Mouse (Mus musculus) cerebral cortex, adult 2 months (tissue): ENCODE measurements around the gene Ankk1.

Source experiments
- WGBS: fragments of 180-500 bp; shearing (Covaris S2); methylation state at CpG from one replicate; pipeline ENCODE4 v1.1.7; 2018; 5-methylcytosine and 5-hydroxymethylcytosine counted together

The Ankk1 gene

DNA sequence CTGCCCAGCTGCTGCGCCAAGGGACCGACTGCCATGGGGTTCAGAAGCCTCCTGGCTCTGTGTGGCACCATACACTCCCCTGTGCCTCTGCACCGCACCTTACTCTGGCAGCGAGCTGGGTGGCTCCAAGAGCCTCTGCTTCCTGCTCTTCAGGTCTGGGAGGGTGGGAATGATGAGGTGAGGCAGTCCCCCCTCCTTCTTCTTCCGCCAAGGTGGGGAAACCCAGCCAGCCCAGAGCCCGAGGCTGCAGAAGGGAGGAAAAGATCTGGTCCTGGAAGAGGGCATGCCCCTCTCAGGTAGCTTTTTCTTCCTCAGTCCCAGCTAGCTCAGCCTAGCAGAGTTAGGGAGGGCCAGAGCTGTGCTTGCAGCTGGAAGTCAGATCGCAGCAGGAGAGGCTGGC, at the start of gene Ankk1:
TSS of gene Ankk1 (minus strand) at position 101 of the 400 bp plus-strand sequence.
- WGBS, result 84% methylated on average over 7 of the region's 7 CpGs

DNA sequence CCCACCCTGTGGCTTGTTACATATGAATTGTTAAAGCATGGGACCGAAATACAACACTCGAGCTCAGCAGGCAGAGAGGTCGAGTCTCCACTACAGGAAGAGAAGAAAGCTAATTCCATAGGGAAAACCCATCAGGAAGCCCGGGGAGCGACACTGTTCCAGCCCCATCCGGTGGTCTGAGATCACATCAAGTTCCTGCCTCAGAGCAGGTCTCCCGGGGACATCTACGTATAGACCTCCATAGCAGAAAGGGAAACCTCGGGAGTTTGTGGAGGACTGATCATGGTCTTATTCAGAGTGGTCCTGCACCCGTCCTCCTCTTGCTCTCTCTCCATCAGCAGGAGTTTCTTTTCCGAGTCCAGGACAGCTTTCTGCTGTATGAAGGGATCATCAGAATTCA, 45.3 kb upstream of the Ankk1 start:
- WGBS, result 81% methylated on average over 11 of the region's 11 CpGs

DNA sequence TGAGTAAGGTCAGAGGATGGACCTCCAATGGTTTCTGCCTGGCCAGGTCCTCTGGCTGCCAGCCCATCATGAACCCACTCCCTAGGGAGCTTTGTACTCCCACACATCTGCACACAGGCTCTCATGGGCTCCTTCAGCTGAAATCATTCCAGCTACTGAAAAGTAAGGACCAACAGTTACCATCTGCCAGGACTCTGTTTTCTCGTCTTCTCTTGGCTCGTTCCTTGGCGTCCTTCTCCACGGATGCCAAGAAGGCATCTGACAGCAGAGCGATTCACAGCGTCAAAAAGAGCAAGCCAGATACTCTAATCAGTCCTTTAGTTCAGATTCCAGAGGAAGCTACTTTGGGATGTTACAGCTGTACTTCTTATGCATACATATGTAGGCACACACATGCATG, 44.1 kb upstream of the Ankk1 start:
- 34% methylated on average over 6 of the region's 6 CpGs for WGBS

DNA sequence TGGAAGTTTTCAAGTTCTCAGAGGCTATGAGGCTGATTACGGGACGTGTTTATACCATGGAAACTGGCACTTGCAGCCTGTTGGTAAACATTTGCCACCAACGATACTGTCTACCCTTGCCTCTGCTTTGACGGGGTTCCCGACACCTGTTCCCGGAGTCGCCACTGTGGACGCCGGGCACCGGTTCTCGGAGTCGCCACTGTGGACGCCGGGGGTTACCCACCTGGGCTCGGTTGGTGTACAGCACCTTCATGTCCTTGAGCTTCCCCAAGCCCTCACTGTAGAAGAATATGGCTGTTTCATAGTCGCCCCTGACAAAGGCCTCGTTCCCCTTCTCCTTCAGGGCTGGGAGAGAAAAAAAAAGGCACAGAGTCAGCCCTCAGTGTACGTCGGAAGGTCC, 43.2 kb upstream of the Ankk1 start:
- WGBS, result 95% methylated on average over 19 of the region's 19 CpGs

DNA sequence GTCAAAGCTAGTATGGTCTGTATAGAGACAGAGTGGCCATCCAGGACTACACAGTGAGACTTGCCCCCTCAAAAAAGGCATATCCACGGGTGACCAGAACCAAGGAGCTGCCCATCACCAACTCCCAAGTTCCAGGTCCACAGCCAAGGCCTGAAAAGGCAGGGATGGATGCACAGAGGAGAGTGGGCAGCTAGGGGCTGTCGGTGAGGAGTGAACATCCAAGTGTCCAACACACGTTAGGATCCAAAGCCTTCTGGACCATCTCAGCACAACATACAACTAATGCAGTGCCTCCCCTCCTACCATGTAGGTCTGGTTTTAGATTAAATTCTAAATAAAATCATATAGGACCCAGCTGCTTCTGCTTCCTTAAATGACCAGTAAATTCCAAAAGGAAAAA, 29.3 kb upstream of the Ankk1 start:
- 81% methylated on average over 3 of the region's 3 CpGs for WGBS

DNA sequence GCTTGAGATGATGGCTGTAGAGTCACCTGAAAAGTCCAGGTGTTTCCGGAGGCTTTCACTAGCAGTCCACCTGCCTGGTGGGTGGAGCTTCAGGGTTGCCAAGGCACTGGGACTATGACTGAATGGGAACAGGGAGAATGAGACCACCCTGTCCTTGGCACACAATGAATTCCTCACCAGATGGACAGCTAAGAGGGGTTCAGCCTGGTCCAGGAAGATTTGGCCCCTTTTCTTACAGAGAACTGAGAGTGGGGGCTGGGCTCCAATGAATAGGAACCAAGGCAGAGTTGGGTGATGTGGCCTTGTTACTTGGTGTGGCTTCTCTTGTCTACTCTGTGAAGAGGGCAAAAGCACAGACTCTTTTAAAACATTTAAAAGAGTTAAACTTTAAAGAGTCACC, 25.6 kb upstream of the Ankk1 start:
- 100% methylated on average over 1 of the region's 1 CpGs for WGBS

DNA sequence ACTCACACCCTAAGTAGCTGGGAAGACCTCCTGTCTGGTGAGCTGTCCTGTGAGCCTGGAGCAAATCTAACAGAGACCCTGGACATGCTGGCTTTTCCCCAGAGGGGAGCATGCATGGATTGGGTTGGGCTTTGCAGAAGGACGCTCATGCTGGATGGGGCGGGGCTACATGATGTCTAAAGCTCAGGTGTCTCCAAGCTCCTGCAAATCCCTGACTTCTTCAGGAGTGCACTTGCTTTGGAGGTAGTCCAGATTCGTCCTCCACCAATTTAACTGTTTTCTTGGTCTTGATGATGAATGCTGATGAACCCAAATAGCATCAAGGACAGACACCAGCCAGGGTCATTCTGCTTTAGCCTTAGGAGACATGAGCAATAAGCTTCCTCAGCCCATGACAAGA, 23.7 kb upstream of the Ankk1 start:
- WGBS, result 84% methylated on average over 3 of the region's 3 CpGs

DNA sequence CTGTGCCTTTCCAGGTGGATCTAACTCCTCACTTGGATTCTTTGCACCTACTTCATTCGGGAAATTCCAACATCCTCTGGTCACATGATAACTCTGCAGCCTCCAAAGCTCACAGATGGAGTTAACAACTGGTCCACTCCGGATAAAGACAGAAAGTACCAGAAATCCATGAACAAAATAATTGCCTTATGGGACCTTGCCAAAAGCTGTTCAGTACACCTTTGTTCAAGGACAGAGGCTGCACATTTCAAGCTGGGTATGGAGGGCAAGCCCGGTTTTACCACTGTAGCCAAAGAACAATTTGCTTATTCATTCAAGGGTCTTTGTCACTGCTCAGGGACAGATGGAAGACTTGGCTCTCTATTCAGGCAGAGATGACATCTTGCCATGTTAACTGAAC, 15.8 kb upstream of the Ankk1 start:
- WGBS, result 59% methylated on average over 3 of the region's 3 CpGs

DNA sequence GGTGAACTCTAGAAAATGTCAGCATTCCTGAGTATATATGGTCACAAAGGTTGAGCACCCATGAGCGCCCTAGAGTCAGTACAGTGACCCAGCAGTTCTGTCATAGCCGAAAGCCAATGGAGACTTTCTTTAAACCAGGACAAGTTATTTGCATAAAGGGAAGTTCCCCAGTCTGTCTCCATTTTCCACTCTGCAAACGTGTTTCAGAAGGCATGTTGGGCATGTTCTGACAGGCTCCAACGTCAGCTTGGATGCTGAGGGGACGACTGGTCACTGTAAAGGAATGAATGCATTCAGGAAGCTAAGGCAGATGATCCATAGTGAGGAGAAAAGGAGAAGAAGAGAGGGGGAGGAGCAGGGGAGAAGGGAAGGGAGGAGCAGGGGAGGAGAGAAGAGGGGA, 657 bp upstream of the Ankk1 start:
- WGBS, result 76% methylated on average over 5 of the region's 5 CpGs

DNA sequence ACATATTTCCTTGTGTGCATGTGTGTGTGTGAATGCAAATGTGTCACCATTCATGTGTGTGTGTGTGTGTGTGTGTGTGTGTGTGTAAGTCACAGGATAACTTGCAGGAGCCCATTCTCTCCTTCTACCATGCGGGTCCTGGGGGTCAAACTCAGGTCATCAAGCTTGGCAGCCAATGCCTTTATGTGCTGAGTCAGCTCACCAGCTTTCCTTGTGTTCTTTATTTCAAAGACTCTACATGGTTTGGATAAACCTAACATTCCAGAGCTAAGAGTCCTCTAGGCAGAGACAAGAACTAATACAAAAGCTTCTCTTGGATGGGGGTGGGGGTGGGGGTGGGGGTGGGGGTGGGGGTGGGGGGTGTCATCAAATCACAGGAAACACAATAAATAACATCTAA, 1.2 kb downstream of the Ankk1 start:
- WGBS, result 69% methylated on average over 1 of the region's 1 CpGs

DNA sequence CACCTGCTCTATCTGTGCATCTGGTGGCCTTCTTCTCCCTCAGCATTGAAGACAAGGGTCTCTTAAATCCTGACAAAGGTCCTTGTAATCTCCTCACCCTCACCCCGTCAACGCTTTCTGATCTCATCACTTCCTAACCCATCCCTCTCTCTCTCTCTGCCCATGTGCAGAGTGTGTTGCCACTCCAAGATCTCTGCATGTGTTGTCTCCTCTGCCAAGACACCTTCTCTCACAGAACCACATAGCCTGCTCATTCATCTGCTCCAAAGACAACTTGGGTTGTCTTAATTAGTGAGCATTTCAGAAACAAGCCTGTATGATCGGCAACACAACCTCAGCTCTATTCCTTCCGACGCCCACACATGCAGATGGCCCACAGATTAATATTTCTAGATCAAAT, 3.0 kb downstream of the Ankk1 start:
- 85% methylated on average over 5 of the region's 5 CpGs for WGBS

DNA sequence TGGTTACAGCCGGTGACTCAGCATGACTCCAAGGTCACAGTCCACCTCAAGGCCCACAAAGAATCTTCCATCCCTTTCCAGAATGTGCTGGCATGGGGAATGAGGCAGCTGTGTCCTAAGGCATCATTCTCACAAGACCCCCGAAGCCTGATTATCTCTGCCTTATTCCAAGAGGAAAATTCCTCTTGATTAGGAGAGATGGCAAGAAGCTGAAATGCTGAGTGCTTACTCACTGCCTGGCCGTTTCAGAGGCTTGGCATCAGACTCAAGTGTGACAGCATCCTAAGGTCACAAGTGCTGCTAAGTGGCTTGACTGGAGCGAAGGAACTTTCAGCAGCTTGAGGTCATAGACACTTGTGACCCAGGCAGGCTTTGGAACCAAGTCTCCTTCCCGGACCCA, 16.2 kb downstream of the Ankk1 start:
- 86% methylated on average over 5 of the region's 5 CpGs for WGBS

DNA sequence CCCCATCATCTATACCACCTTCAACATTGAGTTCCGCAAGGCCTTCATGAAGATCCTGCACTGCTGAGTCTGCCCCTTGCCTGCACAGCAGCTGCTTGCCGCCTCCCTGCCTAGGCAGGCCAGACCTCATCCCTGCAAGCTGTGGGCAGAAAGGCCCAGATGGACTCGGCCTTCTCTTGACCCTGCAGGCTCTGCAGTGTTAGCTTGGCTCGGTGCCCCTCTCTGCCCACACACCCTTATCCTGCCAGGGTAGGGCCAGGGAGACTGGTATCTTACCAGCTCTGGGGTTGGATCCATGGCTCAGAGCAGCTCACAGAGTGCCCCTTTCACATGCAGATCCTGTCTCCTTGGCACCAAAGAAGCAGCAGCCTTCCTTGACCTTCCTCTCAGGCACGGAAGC, 19.8 kb downstream of the Ankk1 start:
- WGBS, result 88% methylated on average over 5 of the region's 5 CpGs

DNA sequence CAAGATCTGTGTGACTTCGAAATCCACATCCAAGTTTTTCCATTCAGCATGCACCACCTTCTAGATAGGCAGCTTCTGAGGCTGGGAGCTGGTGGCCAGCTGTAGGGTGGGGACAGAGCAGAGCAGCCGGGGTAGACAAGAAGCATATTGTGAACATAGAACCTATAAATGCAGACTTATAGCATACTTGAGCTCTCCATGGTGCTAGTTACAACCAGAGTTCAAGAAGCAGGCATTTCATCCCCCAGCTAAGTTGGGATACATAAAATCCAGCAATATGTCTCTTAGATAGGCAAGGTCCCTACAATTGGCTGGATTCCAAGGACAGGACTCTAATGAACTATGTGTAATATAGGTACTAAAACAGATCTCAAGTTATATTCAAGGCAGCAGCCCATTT, 23.1 kb downstream of the Ankk1 start:
- 80% methylated on average over 2 of the region's 2 CpGs for WGBS

DNA sequence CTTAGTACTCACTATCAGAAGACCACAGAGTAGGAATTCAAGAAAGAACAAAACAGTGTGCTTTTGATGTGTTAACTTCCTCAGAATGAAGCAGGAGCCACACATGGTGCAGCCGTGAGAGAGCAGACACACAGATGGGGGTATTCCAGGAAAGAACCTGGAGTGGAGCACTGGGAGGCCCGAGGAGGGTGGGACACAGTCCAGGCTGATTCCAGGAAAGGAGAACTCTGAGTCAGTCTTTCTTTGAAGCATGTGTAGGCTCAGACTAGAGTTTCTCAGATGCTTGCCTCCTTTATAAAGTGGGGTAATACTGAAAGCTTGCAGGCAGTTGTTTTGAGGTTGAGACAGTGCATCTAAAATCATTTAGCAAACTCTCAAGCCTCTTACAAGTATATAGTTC, 34.6 kb downstream of the Ankk1 start:
- WGBS, result 34% methylated on average over 2 of the region's 2 CpGs

DNA sequence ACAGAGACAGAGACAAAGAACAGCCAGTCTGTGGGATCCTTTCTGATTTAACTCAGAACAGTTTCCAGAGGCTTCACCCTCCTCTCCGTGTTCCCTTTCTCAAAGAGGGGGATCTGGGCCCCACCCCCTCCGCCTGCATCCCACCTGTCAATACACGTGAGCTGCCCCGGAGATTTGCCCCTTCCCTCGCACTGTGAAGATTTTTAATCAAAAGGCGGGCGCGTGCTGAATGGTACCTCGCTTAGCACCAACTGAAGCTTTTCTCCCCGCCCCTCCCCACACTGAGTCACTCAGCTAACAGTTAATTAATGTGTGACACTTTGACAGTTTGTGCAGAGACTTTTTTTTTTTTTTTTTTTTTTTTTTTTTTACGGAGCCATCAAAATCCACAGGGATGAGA, 40.7 kb downstream of the Ankk1 start:
- WGBS, result 29% methylated on average over 11 of the region's 11 CpGs

DNA sequence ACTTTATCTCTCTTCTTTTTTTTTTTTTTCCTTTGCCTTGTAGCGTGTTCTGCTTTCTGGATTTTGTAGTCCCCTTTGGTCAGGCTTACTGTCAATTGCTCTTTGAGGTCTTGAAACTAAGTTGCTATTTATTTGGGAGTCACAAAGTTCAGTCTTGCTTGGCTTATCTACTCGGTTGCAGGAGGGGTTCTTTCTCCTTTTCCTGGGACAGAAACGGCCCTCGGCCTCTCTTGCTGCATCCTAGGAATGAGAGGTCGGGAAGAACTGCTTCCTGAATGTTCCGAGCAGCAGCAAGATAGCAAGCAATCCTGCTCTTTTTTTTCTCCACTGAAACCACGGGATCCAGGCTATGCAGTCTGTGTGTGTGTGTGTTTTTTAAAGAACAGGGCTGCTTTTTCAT, 41.5 kb downstream of the Ankk1 start:
- WGBS, result 58% methylated on average over 7 of the region's 7 CpGs

DNA sequence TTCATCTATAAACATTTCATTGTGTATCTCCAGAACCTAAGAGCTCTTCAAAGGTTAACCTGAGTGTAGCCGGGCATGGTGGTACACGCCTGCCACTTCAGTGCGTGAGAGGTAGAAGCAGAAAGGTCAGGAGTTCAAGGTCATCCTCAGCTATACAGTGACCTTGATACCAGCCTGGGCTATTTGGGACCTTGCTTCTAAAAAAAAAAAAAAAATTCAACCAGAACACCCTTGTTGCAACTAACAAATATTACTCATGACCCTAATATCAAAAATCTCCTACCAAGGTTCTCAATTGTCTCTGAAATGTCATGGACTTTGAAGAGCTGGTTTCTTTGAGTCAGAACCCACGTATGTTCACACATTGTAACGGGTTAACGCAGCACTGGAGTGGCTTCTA, 42.0 kb downstream of the Ankk1 start:
- 87% methylated on average over 6 of the region's 6 CpGs for WGBS

DNA sequence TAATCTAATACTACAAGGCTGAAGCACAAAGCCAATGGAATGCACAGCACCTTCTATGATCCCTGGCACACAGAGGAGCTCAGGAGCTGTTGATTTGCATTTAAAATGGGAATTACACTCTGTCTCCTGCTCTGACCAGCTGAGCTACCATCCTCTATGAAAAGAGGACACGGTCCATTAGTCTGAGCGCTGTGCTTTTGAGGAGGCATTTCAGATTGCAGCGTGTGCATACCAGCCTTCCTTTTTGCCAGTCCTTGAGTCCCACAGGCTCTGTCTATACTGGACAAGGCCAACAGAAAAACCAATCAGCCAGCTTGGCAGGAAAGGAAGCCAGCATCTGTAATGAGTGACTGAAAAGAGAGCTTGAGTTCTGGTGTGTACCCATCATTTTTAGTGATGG, 42.8 kb downstream of the Ankk1 start:
- 75% methylated on average over 3 of the region's 3 CpGs for WGBS

DNA sequence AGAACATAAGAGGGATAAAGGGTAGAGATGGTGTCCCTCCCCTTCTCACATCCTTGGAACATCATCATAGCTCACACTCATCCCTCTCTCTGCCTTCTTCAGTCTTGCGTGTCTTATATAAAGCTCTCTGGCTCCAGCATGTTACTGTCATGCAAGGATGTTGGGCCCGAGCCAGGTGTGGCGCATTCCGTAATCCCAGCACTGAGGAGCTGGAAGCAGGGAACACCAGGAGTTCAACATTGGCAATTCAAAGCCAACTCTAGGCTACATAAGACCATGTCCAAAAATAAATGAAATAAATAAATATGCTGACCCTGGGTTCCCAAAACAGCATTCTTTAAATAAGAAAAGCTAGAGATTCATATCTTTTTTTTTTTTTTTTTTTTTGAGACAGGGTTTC, 46.9 kb downstream of the Ankk1 start:
- 76% methylated on average over 4 of the region's 4 CpGs for WGBS

DNA sequence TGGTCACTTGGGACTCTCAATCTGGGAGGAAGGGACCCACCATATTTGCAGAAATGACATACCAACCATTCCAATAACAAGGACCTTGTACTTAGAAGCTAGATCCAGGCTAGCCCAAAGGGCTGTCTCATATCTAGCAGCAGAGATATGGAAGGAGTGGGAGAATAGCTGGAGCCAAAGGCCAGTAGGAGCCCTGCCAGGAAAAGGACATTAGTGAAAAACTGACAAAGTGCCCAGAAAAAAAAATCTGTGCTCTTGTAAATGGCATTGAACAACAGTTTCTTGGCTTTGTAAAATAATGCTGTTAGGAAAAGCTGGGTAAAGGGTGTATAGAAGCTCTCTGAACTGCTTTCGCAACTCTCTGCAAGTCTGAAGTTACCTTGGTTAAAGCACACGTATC, 52.9 kb downstream of the Ankk1 start:
- 90% methylated on average over 2 of the region's 2 CpGs for WGBS

DNA sequence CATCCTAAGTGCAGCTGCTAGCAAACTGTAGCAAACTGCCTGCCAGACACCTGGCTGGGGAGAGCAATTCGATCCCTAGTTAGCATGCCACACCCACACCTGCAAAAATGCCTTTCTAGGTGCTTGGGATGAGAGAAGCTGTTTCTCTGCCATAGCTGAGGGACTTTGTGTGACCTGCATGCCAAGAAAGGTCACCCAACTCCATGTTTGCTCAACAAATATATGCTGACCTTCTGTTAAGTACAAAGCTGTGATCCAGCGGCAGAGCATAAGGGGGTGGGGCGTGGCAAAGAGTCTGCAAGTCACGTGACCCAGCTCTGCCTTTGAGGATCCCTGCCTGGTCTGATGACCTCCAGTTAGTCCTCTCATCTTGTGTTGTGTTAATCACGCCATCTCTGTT, 61.1 kb downstream of the Ankk1 start:
- 47% methylated on average over 5 of the region's 5 CpGs for WGBS
